Mouse (Mus musculus) heart, embryonic 11.5 days (tissue): ENCODE data around the gene Pafah2. TPM values are rescaled to one million over a fixed set of nuclear protein-coding genes. Genes with fewer than 3 reads are reported as not detected.
"Not testable (repeated sequence)": the region's sequence is repeated elsewhere in the genome, so short reads cannot be mapped to it uniquely, and the experiment has no call there.

Source experiments
- ATAC-seq: fragments of 200-750 bp; cut with Nextera tagmentation; replicated peaks from 2 replicates; pipeline ENCODE4 v1.8.0; 2017; ENCODE audit warnings: moderate library complexity; ENCODE audit not compliant: insufficient number of reproducible peaks, low FRiP score, low TSS enrichment
- H3K27ac ChIP-seq: fragments of 300-500 bp; sonication (generic); 2 replicates; pipeline ENCODE4 v1.5.1; 2014; ENCODE audit warnings: mild to moderate bottlenecking, low read depth, low read length
- H3K27me3 ChIP-seq: fragments of 300-500 bp; sonication (generic); 2 replicates; pipeline ENCODE4 v1.6.1; 2014; ENCODE audit warnings: mild to moderate bottlenecking, low read length, mixed read lengths; ENCODE audit not compliant: control insufficient read depth, insufficient read depth
- H3K36me3 ChIP-seq: fragments of 300-500 bp; sonication (generic); 2 replicates; pipeline ENCODE4 v1.6.1; 2014; ENCODE audit warnings: mild to moderate bottlenecking, low read length, moderate library complexity, mixed read lengths; ENCODE audit not compliant: control insufficient read depth, insufficient read depth
- H3K4me1 ChIP-seq: fragments of 300-500 bp; sonication (generic); 2 replicates; pipeline ENCODE4 v1.6.1; 2014; ENCODE audit warnings: low read length; ENCODE audit not compliant: control insufficient read depth, insufficient read depth
- H3K4me2 ChIP-seq: fragments of 300-500 bp; sonication (generic); 2 replicates; pipeline ENCODE4 v1.6.1; 2014; ENCODE audit warnings: mild to moderate bottlenecking, moderate library complexity
- H3K4me3 ChIP-seq: fragments of 300-500 bp; sonication (generic); 2 replicates; pipeline ENCODE4 v1.5.1; 2014; ENCODE audit warnings: low read depth, low read length
- H3K9ac ChIP-seq: fragments of 300-500 bp; sonication (generic); 2 replicates; pipeline ENCODE4 v1.6.1; 2014; ENCODE audit warnings: mild to moderate bottlenecking, low read depth, low read length, moderate library complexity
- H3K9me3 ChIP-seq: fragments of 300-500 bp; sonication (generic); replicated peaks from 2 replicates; pipeline ENCODE4 v1.6.1; 2016; ENCODE audit warnings: low read length; ENCODE audit not compliant: control insufficient read depth
- WGBS: fragments of 180-500 bp; shearing (Covaris S2); extraction: QIAGEN DNeasy Blood & Tissue Kit; methylation state at CpG from one replicate; pipeline ENCODE4 v1.1.7; 2014; ENCODE audit not compliant: insufficient replicate concordance; 5-methylcytosine and 5-hydroxymethylcytosine counted together
- polyA plus RNA-seq: library from polyadenylated mRNA; unstranded; fragments of >200 nt; fragmentation: Nextera tagmentation; extraction: Ambion mirVana; gene quantifications from 2 replicates; pipeline ENCODE4 v1.2.1, GENCODE M21; 2014

Gene Pafah2
- polyA plus RNA-seq, 1 experiment from 2014 or later: 11.8 TPM

- ATAC-seq, H3K9me3 ChIP-seq: not testable (repeated sequence)
- 100% methylated on average over 2 of the region's 6 CpGs for WGBS
These were observed 12.4 kb upstream of the Pafah2 start, which contains the start of gene Extl1 for GRCm38 (mm10) chr4:134383750-134384149. Extl1 (minus strand) TSS chr4:134383850.

GRCm38 (mm10) chr4:134387268-134387667 is 8.9 kb upstream of the Pafah2 start:
- Histone ChIP-seq H3K27ac (no peak overlapping the region), H3K4me1 (no peaks in the 10 kb centered on the region; the same call in 1 of the 2 replicates), H3K27me3 (no peaks in the 10 kb centered on the region), H3K4me2 (no peak overlapping the region), H3K4me3 (no peak overlapping the region), H3K36me3 (no peaks in the 10 kb centered on the region), H3K9me3 (peaks cover 3% of the 10 kb centered on the region; the same call in 1 of the 2 replicates), H3K9ac (no peak overlapping the region)
- no peak for ATAC-seq
- WGBS: 67% methylated on average over 6 of the region's 6 CpGs

More at GRCm38 (mm10) chr4:134383750-134384149, 12.4 kb upstream of the Pafah2 start, which contains the start of gene Extl1:
- H3K27me3 ChIP-seq, H3K27ac ChIP-seq, H3K9ac ChIP-seq, H3K4me1 ChIP-seq, H3K36me3 ChIP-seq, H3K4me3 ChIP-seq, H3K4me2 ChIP-seq: not testable (repeated sequence)

- H3K9me3 ChIP-seq: peaks cover 3% of the 10 kb centered on the region; the same call in 1 of the 2 replicates
- H3K9ac ChIP-seq: no peak overlapping the region
- no peaks in the 10 kb centered on the region; the same call in 1 of the 2 replicates for H3K4me1 ChIP-seq
- WGBS: 20% methylated on average over 5 of the region's 5 CpGs
- H3K36me3 ChIP-seq: no peaks in the 10 kb centered on the region
- H3K4me2 ChIP-seq: no peak overlapping the region
- H3K4me3 ChIP-seq: no peak overlapping the region
- H3K27me3 ChIP-seq: no peaks in the 10 kb centered on the region
- no peak; the same call in 1 of the 2 replicates for ATAC-seq
- no peak overlapping the region for H3K27ac ChIP-seq
These were observed 7.7 kb upstream of the Pafah2 start for GRCm38 (mm10) chr4:134388397-134388796.

GRCm38 (mm10) chr4:134391636-134392035 is 4.5 kb upstream of the Pafah2 start:
- no peak overlapping the region for H3K4me3 ChIP-seq
- no peak overlapping the region for H3K27ac ChIP-seq
- H3K4me1 ChIP-seq: no peaks in the 10 kb centered on the region; the same call in 1 of the 2 replicates
- H3K9me3 ChIP-seq: peaks cover 3% of the 10 kb centered on the region; the same call in 1 of the 2 replicates
- no peak overlapping the region for H3K9ac ChIP-seq
- H3K4me2 ChIP-seq: no peak overlapping the region
- no peaks in the 10 kb centered on the region for H3K36me3 ChIP-seq
- WGBS: 91% methylated on average over 1 of the region's 1 CpGs
- no peak for ATAC-seq
- H3K27me3 ChIP-seq: no peaks in the 10 kb centered on the region

GRCm38 (mm10) chr4:134392595-134392994 is 3.5 kb upstream of the Pafah2 start:
- Histone ChIP-seq H3K36me3 (no peaks in the 10 kb centered on the region), H3K27me3 (no peaks in the 10 kb centered on the region), H3K9ac (no peak overlapping the region), H3K9me3 (peaks cover 3% of the 10 kb centered on the region; the same call in 1 of the 2 replicates), H3K4me1 (peaks cover 6% of the 10 kb centered on the region; the same call in 1 of the 2 replicates), H3K4me2 (peak overlapping the region; percentile 11; the same call in 1 of the 2 replicates), H3K4me3 (no peak overlapping the region), H3K27ac (no peak overlapping the region)
- WGBS: 20% methylated on average over 8 of the region's 8 CpGs
- ATAC-seq: no peak

- H3K36me3 ChIP-seq: no peaks in the 10 kb centered on the region
- H3K4me1 ChIP-seq: peaks cover 7% of the 10 kb centered on the region; the same call in 1 of the 2 replicates
- WGBS: 21% methylated on average over 12 of the region's 12 CpGs
- H3K27ac ChIP-seq: no peak overlapping the region
- H3K9me3 ChIP-seq: peaks cover 3% of the 10 kb centered on the region; the same call in 1 of the 2 replicates
- no peaks in the 10 kb centered on the region for H3K27me3 ChIP-seq
- H3K4me3 ChIP-seq: no peak overlapping the region
- ATAC-seq: no peak
- H3K4me2 ChIP-seq: no peak overlapping the region
- no peak overlapping the region for H3K9ac ChIP-seq
These were observed 3.1 kb upstream of the Pafah2 start for GRCm38 (mm10) chr4:134393026-134393425.

- WGBS: 92% methylated on average over 7 of the region's 7 CpGs
These were observed 978 bp upstream of the Pafah2 start for GRCm38 (mm10) chr4:134395142-134395541.

GRCm38 (mm10) chr4:134397121-134397520 is 1.0 kb downstream of the Pafah2 start:
- no peak for ATAC-seq
- no peaks in the 10 kb centered on the region for H3K27me3 ChIP-seq
- no peaks in the 10 kb centered on the region for H3K9me3 ChIP-seq
- H3K36me3 ChIP-seq: no peaks in the 10 kb centered on the region
- peak overlapping the region; percentile 51 for H3K4me3 ChIP-seq
- WGBS: 23% methylated on average over 7 of the region's 7 CpGs
- H3K27ac ChIP-seq: peak overlapping the region; percentile 46
- peak overlapping the region; percentile 79 for H3K4me2 ChIP-seq
- H3K4me1 ChIP-seq: peaks cover 19% of the 10 kb centered on the region
- H3K9ac ChIP-seq: peak overlapping the region; percentile 69

More at GRCm38 (mm10) chr4:134395142-134395541, 978 bp upstream of the Pafah2 start:
- no peaks in the 10 kb centered on the region for H3K27me3 ChIP-seq
- H3K36me3 ChIP-seq: no peaks in the 10 kb centered on the region
- H3K27ac ChIP-seq: no peak overlapping the region
- no peak overlapping the region for H3K4me2 ChIP-seq
- no peak overlapping the region for H3K4me3 ChIP-seq
- H3K4me1 ChIP-seq: peaks cover 7% of the 10 kb centered on the region; the same call in 1 of the 2 replicates
- ATAC-seq: no peak
- no peak overlapping the region for H3K9ac ChIP-seq
- peaks cover 3% of the 10 kb centered on the region; the same call in 1 of the 2 replicates for H3K9me3 ChIP-seq

GRCm38 (mm10) chr4:134397732-134398131 is 1.6 kb downstream of the Pafah2 start:
- Histone ChIP-seq H3K27ac (no peak overlapping the region; the same call in 1 of the 2 replicates), H3K9ac (no peak overlapping the region), H3K27me3 (no peaks in the 10 kb centered on the region), H3K4me2 (peak overlapping the region; percentile 79), H3K4me1 (peaks cover 24% of the 10 kb centered on the region), H3K9me3 (no peaks in the 10 kb centered on the region), H3K36me3 (no peaks in the 10 kb centered on the region), H3K4me3 (no peak overlapping the region)
- WGBS: 87% methylated on average over 9 of the region's 9 CpGs
- no peak for ATAC-seq
